Mouse (Mus musculus): ENCODE measurements around the gene Zfp40. TPM values are rescaled to one million over a fixed set of nuclear protein-coding genes. Genes with fewer than 3 reads are reported as not detected.

The Zfp40 gene
- 1 to 10 TPM; 1.5 to 3.2 TPM for total RNA-seq (2023)

GRCm38 (mm10) chr17:23192453-23193379 is at the start of gene Zfp40:
TSS of gene Zfp40 (minus strand) at chr17:23193252.

Other genes starting within 250 kb of the Zfp40 start
- gene Vmn2r-ps130, start 132.1 kb downstream of the Zfp40 start, total RNA-seq (2023): not detected
- not detected for gene Vmn2r114, start 119.3 kb upstream of the Zfp40 start, total RNA-seq (2023)
- not detected for gene Vmn2r115, start 150.5 kb upstream of the Zfp40 start, total RNA-seq (2023)
- not detected for gene Vmn2r116, start 191.4 kb upstream of the Zfp40 start, total RNA-seq (2023)

Measured in monocyte, adult 59 days (primary cell).